In genomic region chr11:109722711-109723110, GRCm38 (mm10) we compare ENCODE assay signal across 8 mouse cellular contexts. TPM values are rescaled to one million over a fixed set of nuclear protein-coding genes. Genes with fewer than 3 reads are reported as not detected.
DNase-seq lines count a peak whose midpoint lies in the region; ATAC-seq lines count a peak whose summit lies in the region.

No protein-coding gene starts in this region.

- H3K4me1 ChIP-seq in embryonic facial prominence, embryonic 10.5 days = peaks cover 32% of the 10 kb centered on the region
- no peaks in the 10 kb centered on the region; the same call in 1 of the 2 replicates for H3K4me1 ChIP-seq in liver, embryonic 16.5 days (ENCODE audit: control insufficient read depth, low read depth, low read length)

- peak; percentile 63 for DNase-seq in adrenal gland, adult 2 months
- no peak for DNase-seq in adrenal gland, postnatal 10 days
- no peak for DNase-seq in embryonic facial prominence, embryonic 10.5 days (ENCODE audit: low spot score)
- peak; percentile 39 to 64 for DNase-seq in heart, postnatal 36 days
- DNase-seq in ovary, postnatal 14 days (ENCODE audit: low spot score) = no peak
- no peak for DNase-seq in right cerebral cortex, adult 18-20 months
- no peak for DNase-seq in thymus, postnatal 4 days

- peak overlapping the region; percentile 65; the same call in 1 of the 2 replicates for H3K4me3 ChIP-seq in embryonic facial prominence, embryonic 10.5 days
- peak overlapping the region; percentile 59; the same call in 1 of the 2 replicates for H3K4me3 ChIP-seq in liver, embryonic 16.5 days (ENCODE audit: low read depth, low read length)

- ATAC-seq in liver, embryonic 16.5 days (ENCODE audit: low read depth) = no peak

- peak overlapping the region; percentile 52; the same call in 1 of the 2 replicates for H3K4me2 ChIP-seq in liver, embryonic 16.5 days (ENCODE audit: low read depth, low read length)

- intact Hi-C loops in heart, postnatal 36 days (cut with DNase I) = loop anchor here (5.0 kb wide), 1 partner anchor 140 kb away; no protein-coding TSS in a partner anchor

- 54% methylated on average over 4 of the region's 4 CpGs for WGBS in embryonic facial prominence, embryonic 10.5 days
- 16% methylated on average over 4 of the region's 4 CpGs for WGBS in liver, embryonic 16.5 days (ENCODE audit: insufficient replicate concordance)

- no peaks in the 10 kb centered on the region for H3K36me3 ChIP-seq in embryonic facial prominence, embryonic 10.5 days (replicated peaks)
- no peaks in the 10 kb centered on the region for H3K36me3 ChIP-seq in liver, embryonic 16.5 days (ENCODE audit: control insufficient read depth, insufficient read depth)

- H3K27ac ChIP-seq in embryonic facial prominence, embryonic 10.5 days (replicated peaks) = no peak overlapping the region
- 0 out of 2 replicates have a peak overlapping the region, but pooled peaks have one; percentile 7 for H3K27ac ChIP-seq in liver, embryonic 16.5 days (ENCODE audit: low read length)

- no peak overlapping the region for H3K9ac ChIP-seq in liver, embryonic 16.5 days (ENCODE audit: low read depth, low read length)

- H3K27me3 ChIP-seq in embryonic facial prominence, embryonic 10.5 days (replicated peaks; ENCODE audit: low read depth, poor library complexity, severe bottlenecking) = peaks cover 54% of the 10 kb centered on the region
- peaks cover 25% of the 10 kb centered on the region for H3K27me3 ChIP-seq in liver, embryonic 16.5 days (ENCODE audit: control insufficient read depth, insufficient read depth, low read depth, low read length)

- H3K9me3 ChIP-seq in embryonic facial prominence, embryonic 10.5 days = no peaks in the 10 kb centered on the region
- no peaks in the 10 kb centered on the region for H3K9me3 ChIP-seq in liver, embryonic 16.5 days (replicated peaks; ENCODE audit: control insufficient read depth, low read length)

RNA-seq across cellular contexts. Expression of gene Fam20a, which starts 0.6 kb away (rescaled TPM):
- total RNA-seq in adrenal gland, adult 2 months (2021) = 1 to 10 TPM; 3.1 to 4.0 TPM
- polyA plus RNA-seq in adrenal gland, adult 2 months (2012; rRNA removed) = 6.3 and 7.0 TPM in 2 replicates
- 10 to 100 TPM in 1 of 2 experiments, 1 to 10 TPM in 1; 9.8 to 14.5 TPM for total RNA-seq in adrenal gland, postnatal 10 days (2021)
- polyA plus RNA-seq in embryonic facial prominence, embryonic 10.5 days (2016; fragmentation: Nextera tagmentation; extraction: Ambion mirVana) = 0.69 and 1.1 TPM in 2 replicates
- 1 to 10 TPM; 4.6 to 5.8 TPM for total RNA-seq in heart, postnatal 36 days (2021)
- 7.7 and 10.3 TPM in 2 replicates for polyA plus RNA-seq in liver, embryonic 16.5 days (2015; fragmentation: Nextera tagmentation; extraction: Ambion mirVana)

Comparison
In these comparisons a context has a peak if more than half of its experiments do, and no peak if none do; other contexts are left out.
1. DNase-seq: peak in adrenal gland, adult 2 months (single experiment) and heart, postnatal 36 days (2 of 2); none in adrenal gland, postnatal 10 days (single experiment), embryonic facial prominence, embryonic 10.5 days (single experiment), ovary, postnatal 14 days (single experiment), right cerebral cortex, adult 18-20 months (single experiment) and thymus, postnatal 4 days (single experiment).